Mouse (Mus musculus) CH12.LX (cell line): ENCODE results near the gene Cmtm2b.

Experiments
- BHLHE40 ChIP-seq: IDR thresholded peaks from 2 replicates; pipeline ENCODE4 v1.6.1; 2011; ENCODE audit warnings: mild to moderate bottlenecking, low read depth, low read length, improper control_type of control experiment
- CTCF ChIP-seq, 2 experiments: IDR thresholded peaks in 1 of 2; conservative IDR thresholded peaks in 1 of 2; 2 replicates each; pipeline ENCODE4 v1.5.1; 2011 to 2012; ENCODE audit warnings: low read depth in 2 of 2, low read length in 2 of 2, improper control_type of control experiment in 1 of 2, inconsistent platforms in 1 of 2, mild to moderate bottlenecking in 1 of 2, moderate library complexity in 1 of 2
- E2F4 ChIP-seq: IDR thresholded peaks from 2 replicates; pipeline ENCODE4 v1.6.1; 2011; ENCODE audit warnings: low read depth, low read length, improper control_type of control experiment; ENCODE audit not compliant: insufficient replicate concordance
- EP300 ChIP-seq: IDR thresholded peaks from 2 replicates; pipeline ENCODE4 v1.6.1; 2011; ENCODE audit warnings: low read length, improper control_type of control experiment
- MAX ChIP-seq: IDR thresholded peaks from 2 replicates; pipeline ENCODE4 v1.6.1; 2011; ENCODE audit warnings: low read length, improper control_type of control experiment
- MEF2A ChIP-seq: IDR thresholded peaks from 2 replicates; pipeline ENCODE4 v1.6.1; 2014; ENCODE audit warnings: low read depth, mild to moderate bottlenecking, inconsistent platforms, low read length, improper control_type of control experiment, borderline replicate concordance
- NELFE ChIP-seq: IDR thresholded peaks from 2 replicates; pipeline ENCODE4 v1.6.1; 2011; ENCODE audit warnings: low read depth, low read length, improper control_type of control experiment
- NRF1 ChIP-seq: IDR thresholded peaks from 2 replicates; pipeline ENCODE4 v1.6.1; 2014; ENCODE audit warnings: low read depth, mild to moderate bottlenecking, inconsistent platforms, low read length, improper control_type of control experiment, moderate library complexity
- RCOR1 ChIP-seq: conservative IDR thresholded peaks from 2 replicates; pipeline ENCODE4 v1.6.1; 2012; ENCODE audit warnings: low read depth, mild to moderate bottlenecking, inconsistent platforms, low read length, improper control_type of control experiment
- UBTF ChIP-seq: IDR thresholded peaks from 2 replicates; pipeline ENCODE4 v1.6.1; 2012; ENCODE audit warnings: low read depth, mild to moderate bottlenecking, inconsistent platforms, low read length, improper control_type of control experiment, moderate library complexity
- ZKSCAN1 ChIP-seq: IDR thresholded peaks from 2 replicates; pipeline ENCODE4 v1.6.1; 2012; ENCODE audit warnings: low read depth, inconsistent platforms, low read length, improper control_type of control experiment, borderline replicate concordance

GRCm38 (mm10) chr8:104370071-104370470, 48.0 kb downstream of the Cmtm2b start:
- TF ChIP-seq UBTF (no peak), BHLHE40 (no peak), CTCF (conservative IDR thresholded peaks at IDR 0.05 in 1 of 2, IDR thresholded peaks at IDR 0.05 in 1 of 2; ENCODE audit: low read depth in 2 of 2, low read length in 2 of 2) (no peak), RCOR1 (no peak), NRF1 (no peak), E2F4 (no peak), MEF2A (no peak), MAX (no peak), ZKSCAN1 (no peak), EP300 (no peak), NELFE (no peak)
